Mouse (Mus musculus): ENCODE data around the gene Gnat3. TPM values are rescaled to one million over a fixed set of nuclear protein-coding genes. Genes with fewer than 3 reads are reported as not detected.

Gnat3 gene
- polyA plus RNA-seq, 1 experiment from 2014 or later, result not detected

DNA sequence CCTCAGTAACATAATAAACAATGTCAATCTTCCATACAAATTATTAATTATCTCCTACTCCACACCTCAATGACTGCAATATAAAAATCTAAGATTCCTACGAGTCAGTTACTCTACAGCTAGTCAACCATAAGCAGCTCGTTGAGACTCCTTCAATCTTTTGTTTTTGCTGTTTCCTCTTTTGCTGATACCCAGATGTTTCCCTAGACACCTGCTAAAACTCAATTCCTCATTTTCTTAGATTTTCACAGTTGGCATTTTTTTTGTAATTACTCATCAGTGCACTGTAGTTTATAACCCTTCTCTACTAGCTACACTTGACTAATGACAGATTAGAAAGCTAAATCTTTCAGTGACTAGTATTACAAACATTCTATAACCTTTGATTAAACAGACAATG lies 50.8 kb downstream of the Gnat3 start:
- WGBS, result 60% methylated on average over 2 of the region's 2 CpGs
- Histone ChIP-seq H3K9ac (replicated peaks; ENCODE audit: low read depth, low read length) (no peak overlapping the region), H3K27ac (ENCODE audit: low read length) (no peak overlapping the region), H3K4me2 (replicated peaks; ENCODE audit: low read depth, low read length) (no peak overlapping the region), H3K4me1 (ENCODE audit: control insufficient read depth, insufficient read depth, low read length) (no peaks in the 10 kb centered on the region), H3K9me3 (ENCODE audit: control insufficient read depth, low read depth, low read length) (no peaks in the 10 kb centered on the region), H3K36me3 (ENCODE audit: control insufficient read depth, insufficient read depth, low read length) (no peaks in the 10 kb centered on the region), H3K4me3 (ENCODE audit: low read depth, low read length) (no peak overlapping the region), H3K27me3 (ENCODE audit: control insufficient read depth, insufficient read depth, low read length) (no peaks in the 10 kb centered on the region)
- ATAC-seq (ENCODE audit: insufficient number of reproducible peaks, insufficient read depth, low FRiP score, low read depth), result no peak

DNA sequence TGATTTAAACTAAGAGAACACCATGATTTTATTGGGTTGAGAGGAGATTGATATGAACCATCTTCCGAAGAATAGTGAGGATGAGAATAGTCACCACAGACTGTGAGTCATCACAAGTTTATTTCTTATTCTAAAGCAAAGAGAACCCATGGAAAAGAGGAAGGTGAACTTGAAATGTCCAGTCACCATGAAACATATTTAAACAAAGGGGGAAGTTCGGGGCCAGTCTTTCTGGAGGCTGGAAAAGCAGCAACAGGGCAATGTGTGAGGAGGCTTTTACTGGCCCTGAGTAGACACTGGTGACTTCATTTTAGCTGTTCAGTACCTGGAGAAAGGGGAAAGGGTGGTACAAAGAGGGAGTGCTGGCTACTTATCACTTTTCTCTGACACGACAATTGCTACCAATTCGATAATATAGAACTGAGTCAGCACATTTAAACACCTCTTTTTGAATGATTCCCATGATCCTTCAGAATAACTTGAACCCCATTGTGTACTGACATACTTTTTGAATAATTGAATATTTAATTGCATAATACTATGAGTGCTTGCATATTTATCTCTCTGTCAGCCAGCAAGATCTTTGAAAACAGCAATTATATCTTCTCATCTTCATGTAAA lies 52.0 kb downstream of the Gnat3 start:
- no peak for ATAC-seq (ENCODE audit: insufficient number of reproducible peaks, insufficient read depth, low FRiP score, low read depth)
- Histone ChIP-seq H3K9ac (replicated peaks; ENCODE audit: low read depth, low read length) (no peak overlapping the region), H3K36me3 (ENCODE audit: control insufficient read depth, insufficient read depth, low read length) (no peaks in the 10 kb centered on the region), H3K4me2 (replicated peaks; ENCODE audit: low read depth, low read length) (no peak overlapping the region), H3K27ac (ENCODE audit: low read length) (no peak overlapping the region), H3K4me1 (ENCODE audit: control insufficient read depth, insufficient read depth, low read length) (no peaks in the 10 kb centered on the region), H3K9me3 (ENCODE audit: control insufficient read depth, low read depth, low read length) (no peaks in the 10 kb centered on the region), H3K27me3 (ENCODE audit: control insufficient read depth, insufficient read depth, low read length) (no peaks in the 10 kb centered on the region), H3K4me3 (ENCODE audit: low read depth, low read length) (no peak overlapping the region)
- 86% methylated on average over 4 of the region's 4 CpGs for WGBS

DNA sequence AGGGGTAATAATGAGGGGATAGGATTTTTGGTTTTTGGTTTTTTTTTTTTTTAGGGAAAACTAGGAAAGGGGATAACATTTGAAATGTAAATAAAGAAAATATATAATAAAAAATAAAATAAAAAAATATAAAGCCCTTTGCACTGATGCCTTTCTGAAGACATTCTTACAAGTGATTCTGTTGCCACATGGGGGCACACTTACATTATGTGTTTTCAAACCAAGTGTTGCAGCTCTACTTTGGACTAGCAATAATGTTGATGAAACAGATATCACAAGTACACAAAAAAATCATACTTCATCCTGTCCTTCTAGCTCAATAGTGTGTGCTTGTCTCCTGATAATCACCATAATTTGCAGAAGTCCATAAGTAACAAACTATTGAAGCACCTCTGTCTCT lies 61.0 kb downstream of the Gnat3 start:
- ATAC-seq (ENCODE audit: insufficient number of reproducible peaks, insufficient read depth, low FRiP score, low read depth), result no peak
- Histone ChIP-seq H3K27me3 (ENCODE audit: control insufficient read depth, insufficient read depth, low read length) (no peaks in the 10 kb centered on the region), H3K4me2 (replicated peaks; ENCODE audit: low read depth, low read length) (no peak overlapping the region), H3K9me3 (ENCODE audit: control insufficient read depth, low read depth, low read length) (no peaks in the 10 kb centered on the region), H3K4me3 (ENCODE audit: low read depth, low read length) (no peak overlapping the region), H3K36me3 (ENCODE audit: control insufficient read depth, insufficient read depth, low read length) (no peaks in the 10 kb centered on the region), H3K9ac (replicated peaks; ENCODE audit: low read depth, low read length) (no peak overlapping the region), H3K27ac (ENCODE audit: low read length) (no peak overlapping the region), H3K4me1 (ENCODE audit: control insufficient read depth, insufficient read depth, low read length) (no peaks in the 10 kb centered on the region)

DNA sequence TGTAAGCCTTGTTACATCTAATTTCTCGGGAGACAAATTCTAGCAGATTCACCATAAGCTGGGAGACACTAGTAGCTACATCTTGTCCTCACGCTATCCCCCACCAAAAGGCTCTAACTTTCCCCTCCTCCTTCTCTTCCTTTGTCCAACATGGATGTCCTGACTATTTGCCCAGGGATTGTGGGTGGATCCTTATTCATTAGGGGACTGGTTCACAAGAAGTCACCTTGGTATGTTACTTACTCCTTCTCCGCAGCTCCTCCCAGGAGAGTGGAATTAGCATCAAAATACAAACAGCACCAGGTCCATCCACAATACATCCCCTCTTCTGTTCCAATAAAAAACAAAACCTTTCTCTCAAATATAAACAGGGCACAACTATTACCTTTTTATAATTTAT lies 65.2 kb downstream of the Gnat3 start:
- no peak for ATAC-seq (ENCODE audit: insufficient number of reproducible peaks, insufficient read depth, low FRiP score, low read depth)
- H3K9me3 ChIP-seq (ENCODE audit: control insufficient read depth, low read depth, low read length), result no peaks in the 10 kb centered on the region

DNA sequence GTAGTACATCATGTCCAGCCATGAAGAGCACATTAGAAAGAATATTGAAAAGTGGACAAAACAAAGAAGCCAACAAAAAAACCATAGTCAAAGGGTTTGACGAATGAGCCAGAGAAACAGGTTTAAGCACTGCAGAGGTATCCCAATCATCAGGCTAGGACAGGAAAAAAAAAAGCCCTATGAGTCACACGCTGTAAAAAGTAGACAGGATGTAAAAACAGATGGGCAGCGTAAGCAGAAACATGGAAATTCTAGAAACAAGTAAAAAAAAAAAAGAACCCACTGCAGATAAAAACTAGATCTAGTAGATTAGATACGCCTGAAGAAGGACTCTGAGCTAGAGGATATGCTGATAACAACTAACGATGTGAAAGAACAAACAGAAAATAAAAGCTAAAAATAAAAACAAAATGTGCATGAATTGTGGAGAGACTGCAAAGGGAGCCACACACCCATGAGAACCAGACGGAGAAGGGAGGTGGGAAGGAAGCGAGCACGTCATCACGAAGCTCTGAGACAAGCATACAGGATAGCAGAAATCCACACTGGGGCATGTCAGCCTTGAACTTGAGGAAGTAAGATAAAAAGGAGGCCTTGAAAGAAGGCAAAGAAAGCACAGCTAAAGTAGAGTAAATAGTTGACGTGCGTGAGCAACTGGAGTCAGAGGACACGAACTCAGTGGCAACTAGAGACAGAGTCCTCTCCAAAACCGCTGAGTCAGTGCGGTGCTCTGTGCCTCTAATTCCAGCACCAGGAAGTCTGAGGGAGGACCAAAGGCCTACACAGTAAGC lies 73.7 kb downstream of the Gnat3 start:
- no peaks in the 10 kb centered on the region for H3K4me1 ChIP-seq (ENCODE audit: control insufficient read depth, insufficient read depth, low read length)
- H3K9me3 ChIP-seq (ENCODE audit: control insufficient read depth, low read depth, low read length), result no peaks in the 10 kb centered on the region; the same call in 1 of the 2 replicates
- H3K36me3 ChIP-seq (ENCODE audit: control insufficient read depth, insufficient read depth, low read length), result no peaks in the 10 kb centered on the region
- no peak overlapping the region for H3K9ac ChIP-seq (replicated peaks; ENCODE audit: low read depth, low read length)
- H3K4me3 ChIP-seq (ENCODE audit: low read depth, low read length), result no peak overlapping the region
- ATAC-seq (ENCODE audit: insufficient number of reproducible peaks, insufficient read depth, low FRiP score, low read depth), result no peak
- WGBS, result 78% methylated on average over 14 of the region's 14 CpGs
- no peaks in the 10 kb centered on the region for H3K27me3 ChIP-seq (ENCODE audit: control insufficient read depth, insufficient read depth, low read length)
- H3K4me2 ChIP-seq (replicated peaks; ENCODE audit: low read depth, low read length), result no peak overlapping the region
- H3K27ac ChIP-seq (ENCODE audit: low read length), result no peak overlapping the region

More for the DNA sequence above, 65.2 kb downstream of the Gnat3 start:
- WGBS, result 93% methylated on average over 3 of the region's 3 CpGs
- H3K27me3 ChIP-seq (ENCODE audit: control insufficient read depth, insufficient read depth, low read length), result no peaks in the 10 kb centered on the region
- no peak overlapping the region for H3K27ac ChIP-seq (ENCODE audit: low read length)
- H3K4me2 ChIP-seq (replicated peaks; ENCODE audit: low read depth, low read length), result no peak overlapping the region
- no peaks in the 10 kb centered on the region for H3K4me1 ChIP-seq (ENCODE audit: control insufficient read depth, insufficient read depth, low read length)
- no peak overlapping the region for H3K4me3 ChIP-seq (ENCODE audit: low read depth, low read length)
- H3K9ac ChIP-seq (replicated peaks; ENCODE audit: low read depth, low read length), result no peak overlapping the region
- H3K36me3 ChIP-seq (ENCODE audit: control insufficient read depth, insufficient read depth, low read length), result no peaks in the 10 kb centered on the region

DNA sequence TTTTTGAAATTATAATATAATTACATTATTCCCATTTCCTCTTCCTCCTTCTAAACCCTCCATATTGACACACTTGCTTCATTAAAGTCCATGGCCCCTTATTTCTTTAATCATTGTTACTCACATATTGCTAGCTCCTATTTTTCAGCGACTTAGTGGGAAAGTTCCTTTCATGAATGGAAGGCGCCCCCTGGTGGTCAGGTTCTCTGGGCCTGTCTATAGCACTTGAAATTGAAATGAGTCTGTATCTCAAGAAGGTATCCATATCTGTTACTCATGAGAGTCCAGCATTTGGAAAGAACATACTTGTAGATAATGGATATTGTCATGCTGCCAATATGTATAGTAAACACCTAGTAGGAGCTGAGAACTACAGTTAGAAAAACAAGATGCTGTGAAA lies 80.7 kb downstream of the Gnat3 start:
- no peaks in the 10 kb centered on the region for H3K9me3 ChIP-seq (ENCODE audit: control insufficient read depth, low read depth, low read length)
- no peak for ATAC-seq (ENCODE audit: insufficient number of reproducible peaks, insufficient read depth, low FRiP score, low read depth)
- H3K27ac ChIP-seq (ENCODE audit: low read length), result no peak overlapping the region
- no peak overlapping the region for H3K4me3 ChIP-seq (ENCODE audit: low read depth, low read length)
- no peaks in the 10 kb centered on the region for H3K4me1 ChIP-seq (ENCODE audit: control insufficient read depth, insufficient read depth, low read length)
- no peaks in the 10 kb centered on the region for H3K27me3 ChIP-seq (ENCODE audit: control insufficient read depth, insufficient read depth, low read length)
- H3K36me3 ChIP-seq (ENCODE audit: control insufficient read depth, insufficient read depth, low read length), result no peaks in the 10 kb centered on the region
- 7% methylated on average over 2 of the region's 2 CpGs for WGBS
- no peak overlapping the region for H3K9ac ChIP-seq (replicated peaks; ENCODE audit: low read depth, low read length)
- no peak overlapping the region for H3K4me2 ChIP-seq (replicated peaks; ENCODE audit: low read depth, low read length)

DNA sequence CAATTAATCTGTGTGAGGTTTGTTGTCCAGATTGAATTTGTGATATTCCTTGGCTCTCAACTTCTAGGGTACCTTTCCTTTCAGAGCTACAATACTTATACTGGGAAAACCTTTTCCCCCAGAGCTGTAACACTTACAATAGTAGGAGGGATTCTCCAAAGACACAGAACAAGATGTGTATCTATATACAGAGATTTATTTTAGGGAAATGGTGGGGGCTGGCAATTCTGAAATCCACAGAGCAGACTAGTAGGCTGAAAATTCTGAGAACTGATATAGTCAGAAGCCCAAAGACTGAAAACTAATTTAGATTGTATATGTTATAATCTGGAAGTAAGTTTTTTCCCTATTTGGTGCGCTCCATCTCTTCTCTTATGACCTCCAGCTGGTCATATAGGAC lies 86.5 kb downstream of the Gnat3 start:
- H3K4me3 ChIP-seq (ENCODE audit: low read depth, low read length), result no peak overlapping the region
- no peak overlapping the region for H3K4me2 ChIP-seq (replicated peaks; ENCODE audit: low read depth, low read length)
- H3K27me3 ChIP-seq (ENCODE audit: control insufficient read depth, insufficient read depth, low read length), result no peaks in the 10 kb centered on the region
- no peak for ATAC-seq (ENCODE audit: insufficient number of reproducible peaks, insufficient read depth, low FRiP score, low read depth)
- 97% methylated on average over 1 of the region's 1 CpGs for WGBS
- no peaks in the 10 kb centered on the region for H3K9me3 ChIP-seq (ENCODE audit: control insufficient read depth, low read depth, low read length)
- H3K36me3 ChIP-seq (ENCODE audit: control insufficient read depth, insufficient read depth, low read length), result no peaks in the 10 kb centered on the region
- H3K27ac ChIP-seq (ENCODE audit: low read length), result no peak overlapping the region
- no peaks in the 10 kb centered on the region for H3K4me1 ChIP-seq (ENCODE audit: control insufficient read depth, insufficient read depth, low read length)
- H3K9ac ChIP-seq (replicated peaks; ENCODE audit: low read depth, low read length), result no peak overlapping the region

DNA sequence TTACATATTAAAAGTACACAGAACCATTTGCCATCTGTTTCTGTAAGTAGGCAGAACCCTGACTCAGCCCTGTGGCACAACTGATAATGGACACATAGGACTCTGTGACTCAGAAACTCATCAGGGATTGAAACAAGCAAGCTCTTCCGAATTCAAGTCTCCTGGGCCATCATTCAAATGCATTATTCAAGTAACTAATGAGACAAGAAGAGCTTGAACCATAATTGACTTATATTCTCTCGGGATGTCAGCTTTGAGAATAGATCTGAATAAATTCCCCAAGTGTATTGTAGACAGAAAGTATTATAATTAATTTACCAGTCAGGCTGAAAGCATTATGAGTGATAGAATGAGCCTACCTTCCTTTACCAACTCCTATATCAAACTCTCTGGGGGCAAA lies 93.0 kb downstream of the Gnat3 start:
- no peaks in the 10 kb centered on the region for H3K4me1 ChIP-seq (ENCODE audit: control insufficient read depth, insufficient read depth, low read length)
- H3K27ac ChIP-seq (ENCODE audit: low read length), result no peak overlapping the region
- H3K36me3 ChIP-seq (ENCODE audit: control insufficient read depth, insufficient read depth, low read length), result no peaks in the 10 kb centered on the region
- no peak for ATAC-seq (ENCODE audit: insufficient number of reproducible peaks, insufficient read depth, low FRiP score, low read depth)
- no peak overlapping the region for H3K4me2 ChIP-seq (replicated peaks; ENCODE audit: low read depth, low read length)
- H3K9me3 ChIP-seq (ENCODE audit: control insufficient read depth, low read depth, low read length), result no peaks in the 10 kb centered on the region
- 68% methylated on average over 2 of the region's 2 CpGs for WGBS
- no peaks in the 10 kb centered on the region for H3K27me3 ChIP-seq (ENCODE audit: control insufficient read depth, insufficient read depth, low read length)
- no peak overlapping the region for H3K4me3 ChIP-seq (ENCODE audit: low read depth, low read length)
- no peak overlapping the region for H3K9ac ChIP-seq (replicated peaks; ENCODE audit: low read depth, low read length)

Measured in stomach, embryonic 14.5 days (tissue).